Mouse (Mus musculus) hindbrain, embryonic 15.5 days (tissue): ENCODE measurements around the gene Ctsc. TPM values are rescaled to one million over a fixed set of nuclear protein-coding genes. Genes with fewer than 3 reads are reported as not detected.
A peak's percentile ranks its signal among the peaks of the same experiment; 100 is the strongest.
"Not testable (repeated sequence)": the region's sequence is repeated elsewhere in the genome, so short reads cannot be mapped to it uniquely, and the experiment has no call there.

Source experiments
- ATAC-seq: fragments of 200-750 bp; cut with Nextera tagmentation; 2 replicates; pipeline ENCODE4 v1.8.0; 2017; ENCODE audit warnings: low read depth, moderate number of reproducible peaks, moderate TSS enrichment; ENCODE audit not compliant: low FRiP score
- H3K27ac ChIP-seq: fragments of 300-500 bp; sonication (generic); replicated peaks from 2 replicates; pipeline ENCODE4 v1.5.1; 2015; ENCODE audit warnings: mild to moderate bottlenecking, inconsistent platforms
- H3K27me3 ChIP-seq: fragments of 300-500 bp; sonication (generic); 2 replicates; pipeline ENCODE4 v1.6.1; 2015; ENCODE audit warnings: control low read depth, inconsistent platforms
- H3K36me3 ChIP-seq: fragments of 300-500 bp; sonication (generic); 2 replicates; pipeline ENCODE4 v1.6.1; 2015; ENCODE audit warnings: control low read depth, inconsistent platforms
- H3K4me1 ChIP-seq: fragments of 300-500 bp; sonication (generic); replicated peaks from 2 replicates; pipeline ENCODE4 v1.6.1; 2015; ENCODE audit warnings: control low read depth, inconsistent platforms
- H3K4me2 ChIP-seq: fragments of 300-500 bp; sonication (generic); 2 replicates; pipeline ENCODE4 v1.6.1; 2015; ENCODE audit warnings: moderate library complexity, mild to moderate bottlenecking, inconsistent platforms
- H3K4me3 ChIP-seq: fragments of 300-500 bp; sonication (generic); 2 replicates; pipeline ENCODE4 v1.5.1; 2015; ENCODE audit warnings: mild to moderate bottlenecking, inconsistent platforms
- H3K9ac ChIP-seq: fragments of 300-500 bp; sonication (generic); 2 replicates; pipeline ENCODE4 v1.6.1; 2015; ENCODE audit warnings: inconsistent platforms
- H3K9me3 ChIP-seq: fragments of 300-500 bp; sonication (generic); 2 replicates; pipeline ENCODE4 v1.6.1; 2016; ENCODE audit warnings: control low read depth, inconsistent platforms
- WGBS: fragments of 180-500 bp; shearing (Covaris S2); methylation state at CpG from one replicate; pipeline ENCODE4 v1.1.7; 2015; 5-methylcytosine and 5-hydroxymethylcytosine counted together
- polyA plus RNA-seq: library from polyadenylated mRNA; unstranded; fragments of >200 nt; fragmentation: Nextera tagmentation; extraction: Ambion mirVana; gene quantifications from 2 replicates; pipeline ENCODE4 v1.2.1, GENCODE M21; 2015

Ctsc gene
- 20.5 and 27.5 TPM in 2 replicates for polyA plus RNA-seq

GRCm38 (mm10) chr7:88277858-88278627 is at the start of gene Ctsc:
TSS of gene Ctsc (plus strand) at chr7:88278085.
- no peaks in the 10 kb centered on the region for H3K27me3 ChIP-seq
- H3K4me1 ChIP-seq: peaks cover 11% of the 10 kb centered on the region
- no peak within 1 kb of the TSS for H3K27ac ChIP-seq
- peak within 1 kb of the TSS; percentile 50 for H3K4me3 ChIP-seq
- H3K9ac ChIP-seq: peak within 1 kb of the TSS; percentile 42
- H3K9me3 ChIP-seq: no peaks in the 10 kb centered on the region
- 2% methylated on average over 34 of the region's 34 CpGs for WGBS
- H3K4me2 ChIP-seq: peak within 1 kb of the TSS; percentile 96
- no peaks in the 10 kb centered on the region for H3K36me3 ChIP-seq
- peak; percentile 93 for ATAC-seq

- Histone ChIP-seq H3K9ac (no peak overlapping the region), H3K27ac (no peak overlapping the region), H3K4me2 (no peak overlapping the region), H3K4me1 (no peaks in the 10 kb centered on the region), H3K36me3 (no peaks in the 10 kb centered on the region), H3K9me3 (no peaks in the 10 kb centered on the region), H3K4me3 (no peak overlapping the region), H3K27me3 (no peaks in the 10 kb centered on the region)
- ATAC-seq: no peak
- WGBS: 61% methylated on average over 2 of the region's 2 CpGs
These were observed 48.8 kb upstream of the Ctsc start for GRCm38 (mm10) chr7:88229051-88229450.

DNA sequence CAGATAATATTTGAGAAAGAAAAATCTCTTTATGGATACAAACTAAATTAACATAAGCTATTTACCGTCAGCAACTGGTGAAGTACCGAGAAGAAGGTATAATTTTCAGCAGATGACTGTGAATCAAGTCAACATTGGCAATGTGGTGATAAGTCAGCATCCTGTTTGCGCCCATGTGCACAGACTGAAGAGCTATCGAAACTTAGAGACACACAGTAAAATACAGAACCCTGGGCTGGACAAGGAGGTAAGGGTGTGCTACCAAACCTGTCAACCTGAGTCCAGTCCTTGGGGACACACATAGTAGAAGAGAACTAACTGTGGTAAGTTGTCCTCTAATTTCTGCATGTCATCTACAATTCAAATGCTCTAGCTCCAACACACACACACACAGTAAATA is 47.8 kb upstream of the Ctsc start:
- 98% methylated on average over 4 of the region's 4 CpGs for WGBS
- no peak for ATAC-seq
- no peak overlapping the region for H3K27ac ChIP-seq
- no peak overlapping the region for H3K4me2 ChIP-seq
- no peaks in the 10 kb centered on the region for H3K9me3 ChIP-seq
- no peak overlapping the region for H3K9ac ChIP-seq
- no peaks in the 10 kb centered on the region for H3K36me3 ChIP-seq
- H3K4me3 ChIP-seq: no peak overlapping the region
- H3K4me1 ChIP-seq: no peaks in the 10 kb centered on the region
- H3K27me3 ChIP-seq: no peaks in the 10 kb centered on the region

GRCm38 (mm10) chr7:88230756-88231522 is 46.9 kb upstream of the Ctsc start:
- H3K4me1 ChIP-seq: no peaks in the 10 kb centered on the region
- no peaks in the 10 kb centered on the region for H3K27me3 ChIP-seq
- H3K27ac ChIP-seq: no peak overlapping the region
- no peak overlapping the region for H3K9ac ChIP-seq
- H3K4me3 ChIP-seq: no peak overlapping the region
- H3K4me2 ChIP-seq: no peak overlapping the region
- no peaks in the 10 kb centered on the region for H3K36me3 ChIP-seq
- H3K9me3 ChIP-seq: no peaks in the 10 kb centered on the region
- WGBS: 93% methylated on average over 7 of the region's 7 CpGs
- no peak for ATAC-seq

DNA sequence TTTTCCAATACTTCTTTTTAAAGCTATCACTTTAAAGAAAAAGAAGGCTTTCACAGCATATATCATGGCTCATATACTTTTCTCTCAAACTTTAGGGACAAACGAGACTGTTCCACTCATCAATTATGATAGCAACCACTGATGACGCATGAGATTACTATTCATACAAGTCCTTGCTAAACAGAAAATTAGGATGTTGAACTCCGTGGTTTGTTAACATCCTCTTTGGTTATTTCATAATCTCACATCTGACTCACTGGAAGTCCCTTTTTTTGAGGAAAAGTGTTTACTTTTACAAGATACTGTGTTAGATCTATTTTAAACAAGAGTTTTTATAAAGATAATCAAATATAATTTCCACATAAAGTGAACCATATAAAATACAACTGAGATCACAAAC is 34.8 kb upstream of the Ctsc start:
- ATAC-seq: no peak
- WGBS: 88% methylated on average over 3 of the region's 3 CpGs
- H3K27ac ChIP-seq: no peak overlapping the region

DNA sequence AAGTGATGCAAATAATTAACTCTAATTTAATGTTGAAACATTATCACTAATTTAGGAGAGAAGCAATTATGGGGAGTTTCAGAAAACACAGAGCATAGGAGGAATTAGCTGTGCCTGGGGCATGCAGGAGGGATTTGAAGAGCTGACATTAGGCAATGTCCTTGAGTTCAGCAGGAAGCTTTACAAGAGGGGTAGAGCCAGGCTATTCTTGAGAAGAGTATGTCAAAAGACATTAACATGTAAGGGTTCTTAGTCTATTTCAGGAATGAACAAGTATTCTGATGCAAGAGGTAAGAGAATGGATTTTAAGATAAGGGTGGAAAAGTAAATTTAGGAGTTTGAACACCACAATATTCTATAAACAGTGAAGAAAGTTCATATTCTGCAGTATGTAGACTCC is 33.4 kb upstream of the Ctsc start:
- no peak for ATAC-seq
- H3K9ac ChIP-seq: no peak overlapping the region
- H3K4me2 ChIP-seq: no peak overlapping the region
- H3K4me3 ChIP-seq: no peak overlapping the region
- H3K9me3 ChIP-seq: no peaks in the 10 kb centered on the region
- no peak overlapping the region for H3K27ac ChIP-seq
- no peaks in the 10 kb centered on the region for H3K4me1 ChIP-seq
- H3K27me3 ChIP-seq: no peaks in the 10 kb centered on the region
- no peaks in the 10 kb centered on the region for H3K36me3 ChIP-seq

More for the DNA sequence above, 34.8 kb upstream of the Ctsc start:
- Histone ChIP-seq H3K4me2 (no peak overlapping the region), H3K9ac (no peak overlapping the region), H3K36me3 (no peaks in the 10 kb centered on the region), H3K4me3 (no peak overlapping the region), H3K9me3 (no peaks in the 10 kb centered on the region), H3K4me1 (no peaks in the 10 kb centered on the region), H3K27me3 (no peaks in the 10 kb centered on the region)

- H3K27me3 ChIP-seq, H3K9ac ChIP-seq: not testable (repeated sequence)
- WGBS: 88% methylated on average over 2 of the region's 2 CpGs
These were observed 27.5 kb upstream of the Ctsc start for GRCm38 (mm10) chr7:88250380-88250779.

DNA sequence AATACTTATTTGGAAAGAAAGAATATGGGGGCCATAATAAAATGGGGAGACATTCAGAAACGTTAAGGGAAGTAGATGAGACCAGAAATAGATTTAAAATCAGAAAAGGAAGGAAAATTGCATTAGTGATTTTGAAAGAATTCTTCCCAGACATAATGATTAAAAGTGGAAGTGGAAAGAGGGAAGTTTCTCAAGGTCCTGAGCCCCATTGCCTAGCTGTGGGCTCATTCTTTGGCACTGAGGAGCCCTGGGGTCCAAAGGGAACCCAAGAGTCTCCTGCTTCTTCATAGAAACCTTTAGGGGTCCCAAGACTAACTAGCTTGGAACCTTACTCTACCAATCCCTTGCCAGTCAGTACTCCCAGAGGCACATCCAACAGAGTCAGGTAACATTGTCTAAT is 26.4 kb upstream of the Ctsc start:
- no peak overlapping the region for H3K4me3 ChIP-seq
- WGBS: 51% methylated on average over 1 of the region's 1 CpGs
- no peak overlapping the region for H3K4me2 ChIP-seq
- H3K9me3 ChIP-seq: no peaks in the 10 kb centered on the region
- H3K9ac ChIP-seq: no peak overlapping the region
- H3K4me1 ChIP-seq: no peaks in the 10 kb centered on the region
- no peaks in the 10 kb centered on the region for H3K36me3 ChIP-seq
- H3K27ac ChIP-seq: no peak overlapping the region
- H3K27me3 ChIP-seq: no peaks in the 10 kb centered on the region
- ATAC-seq: no peak

More at GRCm38 (mm10) chr7:88250380-88250779, 27.5 kb upstream of the Ctsc start:
- not testable (repeated sequence) for H3K4me3 ChIP-seq, H3K4me1 ChIP-seq, ATAC-seq, H3K9me3 ChIP-seq, H3K36me3 ChIP-seq, H3K4me2 ChIP-seq, H3K27ac ChIP-seq

- Histone ChIP-seq H3K27me3 (no peaks in the 10 kb centered on the region), H3K4me3 (no peak overlapping the region), H3K9me3 (no peaks in the 10 kb centered on the region), H3K4me2 (no peak overlapping the region), H3K27ac (no peak overlapping the region), H3K4me1 (no peaks in the 10 kb centered on the region), H3K36me3 (no peaks in the 10 kb centered on the region), H3K9ac (no peak overlapping the region)
- ATAC-seq: no peak
These were observed 25.8 kb upstream of the Ctsc start for GRCm38 (mm10) chr7:88252129-88252528.

- H3K27ac ChIP-seq: no peak overlapping the region
- no peaks in the 10 kb centered on the region for H3K4me1 ChIP-seq
- no peaks in the 10 kb centered on the region for H3K9me3 ChIP-seq
- no peaks in the 10 kb centered on the region for H3K36me3 ChIP-seq
- no peak for ATAC-seq
- H3K4me2 ChIP-seq: no peak overlapping the region
- H3K27me3 ChIP-seq: no peaks in the 10 kb centered on the region
- H3K4me3 ChIP-seq: no peak overlapping the region
- H3K9ac ChIP-seq: no peak overlapping the region
These were observed 23.0 kb upstream of the Ctsc start for GRCm38 (mm10) chr7:88254884-88255283.

- Histone ChIP-seq H3K4me1 (no peaks in the 10 kb centered on the region), H3K27me3 (no peaks in the 10 kb centered on the region), H3K36me3 (no peaks in the 10 kb centered on the region), H3K9me3 (no peaks in the 10 kb centered on the region), H3K27ac (no peak overlapping the region), H3K4me3 (no peak overlapping the region), H3K4me2 (no peak overlapping the region), H3K9ac (no peak overlapping the region)
- no peak for ATAC-seq
- 74% methylated on average over 7 of the region's 7 CpGs for WGBS
These were observed 18.5 kb upstream of the Ctsc start for GRCm38 (mm10) chr7:88259155-88259925.

DNA sequence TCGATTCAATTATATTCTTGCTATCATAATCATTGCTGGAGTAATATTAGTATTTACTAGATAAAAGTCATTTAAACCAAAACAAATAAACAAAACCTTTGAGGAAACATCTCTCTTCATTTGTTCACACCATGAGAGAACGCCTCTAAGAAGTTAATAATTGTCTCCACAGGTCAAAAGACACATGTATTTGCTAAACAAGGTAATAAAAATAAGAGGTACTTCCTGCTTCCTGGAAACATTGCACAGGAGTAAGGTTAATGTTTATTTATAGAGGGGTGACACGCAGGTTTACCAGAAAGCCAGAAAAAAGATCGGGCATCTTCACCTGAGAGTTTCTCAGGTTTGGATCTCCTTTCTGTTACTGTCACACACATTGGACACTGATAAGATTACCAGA is 16.1 kb upstream of the Ctsc start:
- Histone ChIP-seq H3K4me2 (no peak overlapping the region), H3K27me3 (no peaks in the 10 kb centered on the region), H3K4me1 (no peaks in the 10 kb centered on the region), H3K4me3 (no peak overlapping the region), H3K9ac (no peak overlapping the region), H3K36me3 (no peaks in the 10 kb centered on the region), H3K9me3 (no peaks in the 10 kb centered on the region), H3K27ac (no peak overlapping the region)
- 88% methylated on average over 4 of the region's 4 CpGs for WGBS
- ATAC-seq: no peak
